Mouse (Mus musculus) hindbrain, embryonic 14.5 days (tissue): ENCODE results near the gene Rbbp4. TPM values are rescaled to one million over a fixed set of nuclear protein-coding genes. Genes with fewer than 3 reads are reported as not detected.

Experiments
- microRNA-seq: library from miRNA; unstranded; fragments of <30 nt; microRNA quantifications from one replicate; pipeline ENCODE4, GENCODE M21; 2016
- polyA plus RNA-seq: library from polyadenylated mRNA; unstranded; fragments of >200 nt; fragmentation: Nextera tagmentation; extraction: Ambion mirVana; gene quantifications from 2 replicates; pipeline ENCODE4 v1.2.1, GENCODE M21; 2014

Gene Rbbp4
- polyA plus RNA-seq, 1 experiment from 2014 or later: 251 TPM

Small RNA genes lying within 50 kb of the gene (microRNA-seq; reads per million reads assigned to microRNA genes)
- gene Gm22994: not detected

Other genes with a start within 250 kb of the Rbbp4 start
- 0.33 TPM in 1 of 2 replicates, not detected in the other for gene Tmem54, start 229.8 kb downstream of the Rbbp4 start, polyA plus RNA-seq
- gene Hpca, start 213.3 kb downstream of the Rbbp4 start, polyA plus RNA-seq: 56.2 and 68.7 TPM in 2 replicates
- gene Fndc5, start 198.4 kb downstream of the Rbbp4 start, polyA plus RNA-seq: 14.5 and 15.4 TPM in 2 replicates
- 17.3 and 19.3 TPM in 2 replicates for gene S100pbp, start 145.6 kb downstream of the Rbbp4 start, polyA plus RNA-seq
- gene Yars, start 145.6 kb downstream of the Rbbp4 start, polyA plus RNA-seq: 111 and 118 TPM in 2 replicates
- 5.8 and 7.0 TPM in 2 replicates for gene C77080, start 74.0 kb downstream of the Rbbp4 start, polyA plus RNA-seq
- 1.2 and 2.2 TPM in 2 replicates for gene Sync, start 47.8 kb downstream of the Rbbp4 start, polyA plus RNA-seq
- 17.7 and 23.7 TPM in 2 replicates for gene Zbtb8os, start 325 bp upstream of the Rbbp4 start, polyA plus RNA-seq
- gene Zbtb8a, start 42.7 kb upstream of the Rbbp4 start, polyA plus RNA-seq: 11.4 and 14.6 TPM in 2 replicates
- gene Zbtb8b, start 105.5 kb upstream of the Rbbp4 start, polyA plus RNA-seq: 15.0 and 17.6 TPM in 2 replicates
- gene Bsdc1, start 126.2 kb upstream of the Rbbp4 start, polyA plus RNA-seq: 29.5 and 33.8 TPM in 2 replicates
- gene Tssk3, start 155.7 kb upstream of the Rbbp4 start, polyA plus RNA-seq: 0.16 and 0.46 TPM in 2 replicates
- gene Fam229a, start 155.8 kb upstream of the Rbbp4 start, polyA plus RNA-seq: 0.55 and 0.78 TPM in 2 replicates
- gene Marcksl1, start 178.2 kb upstream of the Rbbp4 start, polyA plus RNA-seq: 1,580 and 1,755 TPM in 2 replicates
- 76.0 and 79.8 TPM in 2 replicates for gene Hdac1, start 207.3 kb upstream of the Rbbp4 start, polyA plus RNA-seq
- gene Lck, start 238.3 kb upstream of the Rbbp4 start, polyA plus RNA-seq: 10.6 and 13.0 TPM in 2 replicates
- gene Fam167b, start 243.2 kb upstream of the Rbbp4 start, polyA plus RNA-seq: 0.39 and 1.0 TPM in 2 replicates